Mouse (Mus musculus) bone marrow, adult 2 months (tissue): ENCODE data around the gene AC109138.7. TPM values are rescaled to one million over a fixed set of nuclear protein-coding genes. Genes with fewer than 3 reads are reported as not detected.

Experiments used
- H3K27ac ChIP-seq: fragments of 200-500 bp; 2 replicates; pipeline ENCODE4 v1.5.1; 2012; ENCODE audit warnings: low read depth, mild to moderate bottlenecking, control low read depth, inconsistent platforms, low read length; ENCODE audit not compliant: control insufficient read depth, poor library complexity, insufficient read depth
- H3K4me1 ChIP-seq: fragments of 200-500 bp; 2 replicates; pipeline ENCODE4 v1.6.1; 2011; ENCODE audit warnings: low read length; ENCODE audit not compliant: control insufficient read depth, insufficient read depth
- H3K4me3 ChIP-seq: fragments of 200-500 bp; replicated peaks from 2 replicates; pipeline ENCODE3; 2011; ENCODE audit warnings: mild to moderate bottlenecking, low read depth, low read length, control low read depth; ENCODE audit not compliant: control insufficient read depth
- CTCF ChIP-seq: fragments of 200-500 bp; IDR thresholded peaks from 2 replicates; pipeline ENCODE4 v1.5.1; 2011; ENCODE audit warnings: low read length, control low read depth; ENCODE audit not compliant: control insufficient read depth, insufficient read depth
- POLR2A ChIP-seq: fragments of 200-500 bp; IDR thresholded peaks from 2 replicates; pipeline ENCODE4 v1.6.1; 2011; ENCODE audit warnings: low read depth, mild to moderate bottlenecking, control low read depth, low read length, borderline replicate concordance; ENCODE audit not compliant: control insufficient read depth
- WGBS: fragments of 180-500 bp; shearing (Covaris S2); methylation state at CpG from one replicate; pipeline ENCODE4 v1.1.7; 2018; 5-methylcytosine and 5-hydroxymethylcytosine counted together
- polyA plus RNA-seq: library from polyadenylated mRNA; stranded (reverse); fragments of >200 nt; gene quantifications from 2 replicates; pipeline ENCODE4 v1.2.4, GENCODE M21; 2011; ENCODE audit warnings: low replicate concordance; ENCODE audit not compliant: missing spikeins, insufficient read depth, insufficient read length

The AC109138.7 gene
- polyA plus RNA-seq, 1 experiment, result not detected

- 2% methylated on average over 4 of the region's 4 CpGs for WGBS
- Histone ChIP-seq H3K4me3 (peak within 1 kb of the TSS; percentile 93), H3K27ac (peak within 1 kb of the TSS; percentile 95), H3K4me1 (peaks cover 15% of the 10 kb centered on the region; the same call in 1 of the 2 replicates)
- TF ChIP-seq CTCF (no peak), POLR2A (peak; percentile 73; the same call in 1 of the 2 replicates)
Observed at GRCm38 (mm10) chr19:4190831-4191334, 23.3 kb upstream of the AC109138.7 start, which contains the start of gene Tbc1d10c. Gene Tbc1d10c (minus strand): TSS chr19:4191284.

DNA sequence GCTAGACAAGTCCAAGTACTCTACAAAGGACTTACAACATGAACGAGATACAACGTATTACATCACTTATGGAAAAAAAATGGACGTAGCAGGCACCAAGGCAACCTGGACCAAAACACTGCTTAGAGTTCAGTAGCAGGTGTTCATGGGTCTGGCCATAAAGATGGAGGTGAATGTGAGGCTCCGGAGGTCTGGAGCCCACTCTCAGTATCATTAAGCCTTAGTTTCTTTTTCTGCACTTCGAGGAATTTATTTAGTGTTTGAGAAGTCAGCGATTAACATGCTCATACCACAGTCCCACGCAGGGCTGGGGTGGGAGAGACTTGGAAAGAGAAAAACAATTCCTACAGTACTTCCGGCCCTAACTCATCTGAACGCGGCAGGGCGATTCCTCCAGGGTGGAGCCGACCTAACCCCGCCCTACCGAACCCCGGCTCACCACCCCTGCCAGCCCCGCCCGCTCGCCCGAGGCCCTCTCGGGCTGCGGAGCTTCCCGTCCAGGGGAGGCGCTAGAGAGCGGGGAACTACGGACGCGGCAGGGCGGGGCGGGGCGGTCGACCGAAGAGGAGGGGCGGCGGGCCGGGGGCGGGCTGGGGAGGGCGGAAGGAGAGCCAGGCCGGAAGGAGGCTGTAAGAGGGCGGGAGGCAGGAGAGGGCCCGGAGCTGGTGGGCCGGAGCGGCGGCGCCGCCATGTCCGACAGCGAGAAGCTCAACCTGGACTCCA lies 22.5 kb upstream of the AC109138.7 start, which contains the start of gene Ppp1ca:
Ppp1ca (plus strand) TSS at position 538 of the 723 bp plus-strand sequence.
- WGBS, result 1% methylated on average over 45 of the region's 47 CpGs
- H3K4me3 ChIP-seq, result peak within 1 kb of the TSS; percentile 93
- TF ChIP-seq POLR2A, result peak; percentile 88; the same call in 1 of the 2 replicates
- TF ChIP-seq CTCF, result peak; percentile 75
- H3K4me1 ChIP-seq, result peaks cover 11% of the 10 kb centered on the region; the same call in 1 of the 2 replicates
- peak within 1 kb of the TSS; percentile 95 for H3K27ac ChIP-seq

DNA sequence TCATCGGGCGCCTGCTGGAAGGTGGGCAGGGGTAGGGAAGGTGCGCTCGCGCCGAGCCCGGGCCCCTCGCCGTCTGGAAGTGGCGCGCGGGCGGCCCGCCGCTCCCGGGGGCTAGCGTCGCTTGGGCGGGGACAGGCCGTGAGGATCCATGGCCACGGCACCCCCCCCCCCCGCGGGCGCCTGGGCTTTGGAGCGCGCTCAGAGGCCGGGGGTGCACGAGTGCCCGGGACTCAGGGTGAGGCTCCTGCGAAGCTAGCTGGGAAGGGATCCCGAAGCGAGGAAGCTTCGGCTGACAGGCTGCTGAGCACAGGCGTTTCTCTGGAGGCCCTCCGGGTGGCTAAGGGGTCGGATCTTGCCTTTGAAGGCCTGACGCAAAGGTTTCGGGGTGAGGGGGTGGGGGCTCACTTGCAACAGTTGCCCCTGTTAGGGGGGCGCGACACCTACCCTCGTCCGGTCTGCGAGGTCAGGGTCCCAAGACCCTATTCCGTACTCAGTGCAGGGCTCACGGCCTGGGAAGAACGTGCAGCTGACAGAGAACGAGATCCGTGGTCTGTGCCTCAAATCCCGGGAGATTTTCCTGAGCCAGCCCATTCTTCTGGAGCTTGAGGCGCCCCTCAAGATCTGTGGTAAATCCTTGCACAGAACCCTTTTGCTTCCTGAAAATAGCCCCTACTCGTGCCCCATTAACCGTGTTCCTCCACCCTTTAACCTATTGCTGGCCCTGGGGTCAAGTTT lies 21.7 kb upstream of the AC109138.7 start:
- Histone ChIP-seq H3K4me3 (peak overlapping the region; percentile 93), H3K4me1 (peaks cover 6% of the 10 kb centered on the region; the same call in 1 of the 2 replicates), H3K27ac (peak overlapping the region; percentile 90)
- TF ChIP-seq POLR2A, result no peak
- TF ChIP-seq CTCF, result no peak
- under 1% methylated on average over 52 of the region's 52 CpGs for WGBS

- no peak for TF ChIP-seq POLR2A
- no peak for TF ChIP-seq CTCF
- 50% methylated on average over 6 of the region's 6 CpGs for WGBS
- Histone ChIP-seq H3K4me1 (peaks cover under 1% of the 10 kb centered on the region; the same call in 1 of the 2 replicates), H3K27ac (no peak overlapping the region), H3K4me3 (peak overlapping the region; percentile 93)
Observed at GRCm38 (mm10) chr19:4193129-4193528, 21.0 kb upstream of the AC109138.7 start.

GRCm38 (mm10) chr19:4194021-4194724 lies 20.0 kb upstream of the AC109138.7 start:
- no peak overlapping the region for H3K4me3 ChIP-seq
- TF ChIP-seq CTCF (no peak), POLR2A (no peak)
- no peaks in the 10 kb centered on the region; the same call in 1 of the 2 replicates for H3K4me1 ChIP-seq
- no peak overlapping the region for H3K27ac ChIP-seq
- 75% methylated on average over 8 of the region's 8 CpGs for WGBS

DNA sequence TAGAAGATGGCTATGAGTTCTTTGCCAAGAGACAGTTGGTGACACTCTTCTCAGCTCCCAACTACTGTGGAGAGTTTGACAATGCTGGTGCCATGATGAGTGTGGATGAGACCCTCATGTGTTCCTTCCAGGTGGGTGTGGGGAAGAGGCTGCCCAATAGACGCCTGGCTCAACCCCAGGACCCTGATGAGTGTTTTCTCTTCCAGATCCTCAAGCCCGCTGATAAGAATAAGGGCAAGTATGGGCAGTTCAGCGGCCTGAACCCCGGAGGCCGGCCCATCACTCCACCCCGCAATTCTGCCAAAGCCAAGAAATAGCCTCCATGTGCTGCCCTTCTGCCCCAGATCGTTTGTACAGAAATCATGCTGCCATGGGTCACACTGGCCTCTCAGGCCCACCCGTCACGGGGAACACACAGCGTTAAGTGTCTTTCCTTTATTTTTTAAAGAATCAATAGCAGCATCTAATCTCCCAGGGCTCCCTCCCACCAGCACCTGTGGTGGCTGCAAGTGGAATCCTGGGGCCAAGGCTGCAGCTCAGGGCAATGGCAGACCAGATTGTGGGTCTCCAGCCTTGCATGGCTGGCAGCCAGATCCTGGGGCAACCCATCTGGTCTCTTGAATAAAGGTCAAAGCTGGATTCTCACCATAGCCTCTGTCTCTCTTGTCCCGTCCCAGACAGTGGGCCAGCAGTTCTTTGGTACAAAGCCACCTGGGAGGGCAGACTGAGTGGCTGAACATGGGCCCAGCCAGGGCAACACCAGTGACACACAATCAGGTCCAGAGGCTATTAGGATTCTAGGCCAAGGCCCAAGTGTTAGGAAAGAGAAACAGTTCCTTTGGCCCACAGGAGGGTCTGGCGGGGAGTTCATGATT lies 19.1 kb upstream of the AC109138.7 start:
- no peak overlapping the region for H3K27ac ChIP-seq
- TF ChIP-seq CTCF, result no peak
- no peak for TF ChIP-seq POLR2A
- WGBS, result 87% methylated on average over 12 of the region's 12 CpGs
- H3K4me3 ChIP-seq, result no peak overlapping the region
- H3K4me1 ChIP-seq, result no peaks in the 10 kb centered on the region; the same call in 1 of the 2 replicates

GRCm38 (mm10) chr19:4196048-4196447 lies 18.1 kb upstream of the AC109138.7 start:
- no peak for TF ChIP-seq CTCF

More at GRCm38 (mm10) chr19:4196048-4196447, 18.1 kb upstream of the AC109138.7 start:
- Histone ChIP-seq H3K4me3 (no peak overlapping the region), H3K4me1 (peaks cover 5% of the 10 kb centered on the region), H3K27ac (no peak overlapping the region)
- 48% methylated on average over 2 of the region's 2 CpGs for WGBS
